In the genomic region with DNA sequence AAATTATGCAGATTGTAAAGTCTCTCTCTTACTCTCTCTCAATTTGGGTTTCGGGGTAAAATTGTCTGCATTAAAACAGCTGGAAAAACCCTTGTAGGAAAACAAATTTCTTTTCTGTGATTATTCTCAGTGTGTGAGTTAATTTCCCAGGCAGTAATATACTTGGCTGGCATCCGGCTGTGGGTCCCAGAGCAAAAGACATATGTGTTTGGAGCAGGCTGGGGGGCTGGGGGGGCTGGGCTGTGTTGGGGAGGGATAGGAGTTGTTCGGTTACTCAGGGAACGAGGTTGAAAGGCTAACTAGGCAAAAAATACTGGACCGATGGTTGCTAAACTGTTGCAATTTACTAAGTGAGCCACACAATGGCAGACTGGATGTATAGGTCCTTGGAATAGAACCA, we compare ENCODE assay signal across 28 mouse cellular contexts.
DNase-seq lines count a peak whose midpoint lies in the region; ATAC-seq and TF ChIP-seq lines count a peak whose summit lies in the region.
"Had no signal": no experiment of that assay in that cellular context is flagged by ENCODE, and none has a peak within 500 bp of the region (broad histone marks: within the 10 kb centered on the region; RNA-seq: fewer than 3 reads in every experiment).

No protein-coding gene starts in this region.

- no peak for TF ChIP-seq POLR2A in thymus, adult 2 months (IDR thresholded peaks at IDR 0.05; ENCODE audit: control insufficient read depth, extremely low read depth, insufficient read depth, low read length, poor library complexity)

- no peak for TF ChIP-seq CTCF in hindbrain, postnatal 0 days (IDR thresholded peaks at IDR 0.05; ENCODE audit: low read depth)
- TF ChIP-seq CTCF in thymus, adult 2 months (IDR thresholded peaks at IDR 0.05; ENCODE audit: borderline replicate concordance, control insufficient read depth, extremely low read depth, insufficient read depth, low read length, poor library complexity): no peak

- H3K27ac ChIP-seq in hindbrain, embryonic 13.5 days: peak overlapping the region; percentile 50; the same call in 1 of the 2 replicates
- H3K27ac ChIP-seq in hindbrain, embryonic 12.5 days: no peak overlapping the region
- H3K27ac ChIP-seq in hindbrain, embryonic 15.5 days (replicated peaks): 0 out of 2 replicates have a peak overlapping the region, but pooled peaks have one; percentile 43
- no peak overlapping the region for H3K27ac ChIP-seq in hindbrain, postnatal 0 days
- H3K27ac ChIP-seq in neural tube, embryonic 13.5 days (replicated peaks): peak overlapping the region; percentile 82
- no peak overlapping the region for H3K27ac ChIP-seq in thymus, adult 2 months (ENCODE audit: control insufficient read depth, insufficient read depth, low read length)
- H3K27ac ChIP-seq: embryonic facial prominence, embryonic 13.5 days; embryonic facial prominence, embryonic 15.5 days; forebrain, embryonic 10.5 days; forebrain, embryonic 12.5 days had no signal

- 65% methylated on average over 5 of the region's 5 CpGs for WGBS in hindbrain, embryonic 13.5 days
- 79% methylated on average over 5 of the region's 5 CpGs for WGBS in hindbrain, embryonic 12.5 days
- WGBS in hindbrain, embryonic 15.5 days: 39% methylated on average over 5 of the region's 5 CpGs
- 47% methylated on average over 5 of the region's 5 CpGs for WGBS in hindbrain, postnatal 0 days
- 58% methylated on average over 5 of the region's 5 CpGs for WGBS in neural tube, embryonic 13.5 days
- WGBS in thymus, adult 2 months: 88% methylated on average over 5 of the region's 5 CpGs

- no peak overlapping the region for H3K4me2 ChIP-seq in hindbrain, embryonic 13.5 days
- H3K4me2 ChIP-seq in hindbrain, embryonic 12.5 days (replicated peaks): no peak overlapping the region
- H3K4me2 ChIP-seq in hindbrain, embryonic 15.5 days: no peak overlapping the region
- H3K4me2 ChIP-seq in hindbrain, postnatal 0 days (ENCODE audit: low read depth, low read length): no peak overlapping the region
- no peak overlapping the region for H3K4me2 ChIP-seq in neural tube, embryonic 13.5 days
- H3K4me2 ChIP-seq: embryonic facial prominence, embryonic 13.5 days; embryonic facial prominence, embryonic 15.5 days; forebrain, embryonic 12.5 days had no signal

- H3K4me1 ChIP-seq in hindbrain, embryonic 13.5 days (replicated peaks): peaks cover 13% of the 10 kb centered on the region
- no peaks in the 10 kb centered on the region for H3K4me1 ChIP-seq in hindbrain, embryonic 12.5 days
- peaks cover 14% of the 10 kb centered on the region for H3K4me1 ChIP-seq in hindbrain, embryonic 15.5 days (replicated peaks)
- H3K4me1 ChIP-seq in hindbrain, postnatal 0 days (ENCODE audit: insufficient read depth, low read length): no peaks in the 10 kb centered on the region
- H3K4me1 ChIP-seq in neural tube, embryonic 13.5 days (replicated peaks): peaks cover 8% of the 10 kb centered on the region
- H3K4me1 ChIP-seq in thymus, adult 2 months (replicated peaks; ENCODE audit: control insufficient read depth, insufficient read depth, low read length): no peaks in the 10 kb centered on the region
- H3K4me1 ChIP-seq: embryonic facial prominence, embryonic 13.5 days; embryonic facial prominence, embryonic 15.5 days; forebrain, embryonic 10.5 days; forebrain, embryonic 12.5 days had no signal

- H3K4me3 ChIP-seq in hindbrain, embryonic 13.5 days: no peak overlapping the region
- H3K4me3 ChIP-seq in hindbrain, embryonic 12.5 days: no peak overlapping the region
- no peak overlapping the region for H3K4me3 ChIP-seq in hindbrain, embryonic 15.5 days
- H3K4me3 ChIP-seq in hindbrain, postnatal 0 days (ENCODE audit: low read length): no peak overlapping the region
- H3K4me3 ChIP-seq in neural tube, embryonic 13.5 days: no peak overlapping the region
- H3K4me3 ChIP-seq in thymus, adult 2 months (ENCODE audit: control insufficient read depth, insufficient read depth, low read length): no peak overlapping the region
- H3K4me3 ChIP-seq: embryonic facial prominence, embryonic 13.5 days; embryonic facial prominence, embryonic 15.5 days; erythroblast, embryonic 14.5 days; forebrain, embryonic 10.5 days; forebrain, embryonic 12.5 days had no signal

- H3K27me3 ChIP-seq in hindbrain, embryonic 13.5 days: no peaks in the 10 kb centered on the region
- H3K27me3 ChIP-seq in hindbrain, embryonic 12.5 days: no peaks in the 10 kb centered on the region
- no peaks in the 10 kb centered on the region for H3K27me3 ChIP-seq in hindbrain, embryonic 15.5 days
- no peaks in the 10 kb centered on the region for H3K27me3 ChIP-seq in hindbrain, postnatal 0 days (ENCODE audit: insufficient read depth, low read length)
- no peaks in the 10 kb centered on the region for H3K27me3 ChIP-seq in neural tube, embryonic 13.5 days
- no peaks in the 10 kb centered on the region for H3K27me3 ChIP-seq in thymus, adult 2 months (ENCODE audit: control insufficient read depth, insufficient read depth, low read length)
- H3K27me3 ChIP-seq: embryonic facial prominence, embryonic 13.5 days; embryonic facial prominence, embryonic 15.5 days; forebrain, embryonic 12.5 days; Patski had no signal

- no peak for DNase-seq in hindbrain, postnatal 0 days (ENCODE audit: low spot score)
- DNase-seq in neural tube, embryonic 10.5 days (ENCODE audit: extremely low spot score, low spot score): no peak
- no peak for DNase-seq in thymus, adult 2 months
- DNase-seq: adrenal gland, adult 8-10 months; adrenal gland, postnatal 14 days; adrenal gland, postnatal 36 days; B cell, adult 2 months; cerebellum, adult 11 months; cerebellum, adult 18-20 months; cerebellum, adult 8-10 months; cerebellum, adult 9-11 months; cerebellum, postnatal 14 days; cerebellum, postnatal 36 days; embryo, embryonic 11 days had no signal

- no peaks in the 10 kb centered on the region for H3K36me3 ChIP-seq in hindbrain, embryonic 13.5 days
- no peaks in the 10 kb centered on the region for H3K36me3 ChIP-seq in hindbrain, embryonic 12.5 days
- H3K36me3 ChIP-seq in hindbrain, embryonic 15.5 days: no peaks in the 10 kb centered on the region
- no peaks in the 10 kb centered on the region for H3K36me3 ChIP-seq in hindbrain, postnatal 0 days (ENCODE audit: insufficient read depth, low read length)
- H3K36me3 ChIP-seq in neural tube, embryonic 13.5 days: no peaks in the 10 kb centered on the region
- H3K36me3 ChIP-seq in thymus, adult 2 months (ENCODE audit: control insufficient read depth, insufficient read depth, low read length): no peaks in the 10 kb centered on the region
- H3K36me3 ChIP-seq: embryonic facial prominence, embryonic 13.5 days; embryonic facial prominence, embryonic 15.5 days; forebrain, embryonic 10.5 days; forebrain, embryonic 12.5 days; G1E had no signal

- no peak for ATAC-seq in hindbrain, embryonic 13.5 days (ENCODE audit: low FRiP score)
- ATAC-seq in hindbrain, embryonic 12.5 days (ENCODE audit: low FRiP score): no peak
- peak; percentile 51; the same call in 1 of the 2 replicates for ATAC-seq in hindbrain, embryonic 15.5 days (ENCODE audit: low FRiP score, low read depth)
- no peak for ATAC-seq in hindbrain, postnatal 0 days
- ATAC-seq in neural tube, embryonic 13.5 days (ENCODE audit: low read depth): peak; percentile 72; the same call in 1 of the 2 replicates
- ATAC-seq: activated CD4-positive, CD25-positive, alpha-beta regulatory T cell, adult 4 months; CD4-positive, CD25-positive, alpha-beta regulatory T cell, adult 4 months; forebrain, embryonic 14.5 days; Patski had no signal

- no peaks in the 10 kb centered on the region for H3K9me3 ChIP-seq in hindbrain, embryonic 13.5 days
- no peaks in the 10 kb centered on the region for H3K9me3 ChIP-seq in hindbrain, embryonic 12.5 days (replicated peaks)
- H3K9me3 ChIP-seq in hindbrain, embryonic 15.5 days: no peaks in the 10 kb centered on the region
- no peaks in the 10 kb centered on the region for H3K9me3 ChIP-seq in hindbrain, postnatal 0 days (ENCODE audit: low read length)
- no peaks in the 10 kb centered on the region for H3K9me3 ChIP-seq in neural tube, embryonic 13.5 days
- H3K9me3 ChIP-seq: embryonic facial prominence, embryonic 13.5 days; embryonic facial prominence, embryonic 15.5 days; forebrain, embryonic 10.5 days; forebrain, embryonic 12.5 days had no signal

- H3K9ac ChIP-seq in hindbrain, embryonic 13.5 days: no peak overlapping the region
- no peak overlapping the region for H3K9ac ChIP-seq in hindbrain, embryonic 12.5 days
- H3K9ac ChIP-seq in hindbrain, embryonic 15.5 days: no peak overlapping the region
- H3K9ac ChIP-seq in hindbrain, postnatal 0 days (replicated peaks; ENCODE audit: low read length): no peak overlapping the region
- H3K9ac ChIP-seq in neural tube, embryonic 13.5 days: no peak overlapping the region
- H3K9ac ChIP-seq: embryonic facial prominence, embryonic 13.5 days; embryonic facial prominence, embryonic 15.5 days; forebrain, embryonic 12.5 days had no signal

Comparison
In these comparisons a context has a peak if more than half of its experiments do, and no peak if none do; other contexts are left out.
1. ATAC-seq: peak in hindbrain, embryonic 15.5 days (single experiment) and neural tube, embryonic 13.5 days (single experiment); none in hindbrain, embryonic 13.5 days (single experiment), hindbrain, embryonic 12.5 days (single experiment) and hindbrain, postnatal 0 days (single experiment).
2. H3K27ac ChIP-seq: peak in hindbrain, embryonic 13.5 days (single experiment), hindbrain, embryonic 15.5 days (single experiment) and neural tube, embryonic 13.5 days (single experiment); none in hindbrain, embryonic 12.5 days (single experiment), hindbrain, postnatal 0 days (single experiment) and thymus, adult 2 months (single experiment).